Mouse (Mus musculus) ES-Bruce4 (cell line): ENCODE data around the gene En2.

Source experiments
- CTCF ChIP-seq: IDR thresholded peaks from one replicate; pipeline ENCODE4 v1.8.1; 2011; ENCODE audit warnings: low read depth, low read length
- EP300 ChIP-seq: IDR thresholded peaks from 2 replicates; pipeline ENCODE4 v1.6.1; 2011; ENCODE audit warnings: low read depth, low read length; ENCODE audit not compliant: insufficient read depth
- POLR2A ChIP-seq: IDR thresholded peaks from one replicate; pipeline ENCODE4 v1.8.1; 2011; ENCODE audit warnings: low read length; ENCODE audit not compliant: insufficient read depth

DNA sequence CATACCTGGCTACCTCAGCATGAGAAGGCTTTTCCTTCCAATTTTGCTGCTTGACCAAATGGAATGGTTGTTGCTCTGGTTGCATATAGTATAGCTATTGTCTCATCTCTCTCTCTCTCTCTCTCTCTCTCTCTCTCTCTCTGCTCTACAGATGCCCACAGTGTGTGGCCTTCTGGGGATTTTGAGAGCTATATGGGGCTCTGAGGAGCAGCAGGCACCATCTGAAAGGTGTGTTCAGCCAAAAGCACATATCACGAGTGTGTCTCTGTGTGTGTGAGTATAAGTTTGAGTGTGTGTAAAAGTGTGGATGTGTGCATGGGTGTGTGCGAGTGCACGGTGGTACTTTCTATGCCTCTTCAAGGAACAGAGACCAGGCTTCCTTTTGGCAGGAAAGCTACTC is 45.9 kb upstream of the En2 start:
- no peak for TF ChIP-seq CTCF
- no peak for TF ChIP-seq POLR2A
- TF ChIP-seq EP300 = no peak
